Mouse (Mus musculus) MEL (cell line): ENCODE results near the gene Ddx19b. TPM values are rescaled to one million over a fixed set of nuclear protein-coding genes. Genes with fewer than 3 reads are reported as not detected.

Source experiments
- polyA plus RNA-seq, 2 experiments: library from polyadenylated mRNA; stranded (reverse) in 1 of 2; unstranded in 1 of 2; fragments of >175 nt in 1 of 2; fragments of >200 nt in 1 of 2; gene quantifications; 2 replicates each; pipeline versions ENCODE4 v1.2.1 to v1.2.4; 2012; ENCODE audit warnings: low replicate concordance in 2 of 2, low read depth in 1 of 2; ENCODE audit not compliant: insufficient read length in 2 of 2, insufficient read depth in 1 of 2, missing spikeins in 1 of 2
- total RNA-seq: library from RNA; depleted of rRNA; stranded (reverse); fragments of 300-350 nt; gene quantifications from 2 replicates; pipeline ENCODE4 v1.2.3, GENCODE M21; 2012; rRNA removed

Gene Ddx19b
- total and polyA plus RNA-seq, 3 experiments: 18.1 to 112 (median 18.6) TPM

Other genes starting within 250 kb of the Ddx19b start
- gene Il34, start 225.8 kb downstream of the Ddx19b start, total RNA-seq: 0.12 and 0.26 TPM in 2 replicates
- under 1 TPM in 1 of 2 experiments, not detected in 1; 0.18 TPM for gene Il34, start 225.8 kb downstream of the Ddx19b start, polyA plus RNA-seq
- gene Cog4, start 185.2 kb downstream of the Ddx19b start, total RNA-seq: 31.7 and 32.1 TPM in 2 replicates
- gene Cog4, start 185.2 kb downstream of the Ddx19b start, polyA plus RNA-seq: 10 to 100 TPM in 1 of 2 experiments, not detected in 1; 35.3 TPM
- gene Sf3b3, start 185.0 kb downstream of the Ddx19b start, total RNA-seq: 150 and 170 TPM in 2 replicates
- 100 to 1,000 TPM; 167 to 224 TPM for gene Sf3b3, start 185.0 kb downstream of the Ddx19b start, polyA plus RNA-seq
- 8.3 and 9.1 TPM in 2 replicates for gene Fuk, start 129.3 kb downstream of the Ddx19b start, total RNA-seq
- gene Fuk, start 129.3 kb downstream of the Ddx19b start, polyA plus RNA-seq: 10 to 100 TPM in 1 of 2 experiments, not detected in 1; 10.6 TPM
- 4.0 and 5.2 TPM in 2 replicates for gene St3gal2, start 111.8 kb downstream of the Ddx19b start, total RNA-seq
- gene St3gal2, start 111.8 kb downstream of the Ddx19b start, polyA plus RNA-seq: 10 to 100 TPM in 1 of 2 experiments, not detected in 1; 18.0 TPM
- 17.0 and 17.3 TPM in 2 replicates for gene Ddx19a, start 34.0 kb downstream of the Ddx19b start, total RNA-seq
- 100 to 1,000 TPM in 1 of 2 experiments, 10 to 100 TPM in 1; 59.0 to 168 TPM for gene Ddx19a, start 34.0 kb downstream of the Ddx19b start, polyA plus RNA-seq
- 106 and 132 TPM in 2 replicates for gene Aars, start 1.4 kb upstream of the Ddx19b start, total RNA-seq
- gene Aars, start 1.4 kb upstream of the Ddx19b start, polyA plus RNA-seq: 100 to 1,000 TPM in 1 of 2 experiments, 10 to 100 TPM in 1; 25.1 to 162 TPM
- 19.2 and 26.4 TPM in 2 replicates for gene Exosc6, start 24.6 kb upstream of the Ddx19b start, total RNA-seq
- gene Exosc6, start 24.6 kb upstream of the Ddx19b start, polyA plus RNA-seq: 1 to 10 TPM in 1 of 2 experiments, not detected in 1; 8.0 TPM
- not detected in 2 replicates for gene Clec18a, start 60.7 kb upstream of the Ddx19b start, total RNA-seq
- not detected for gene Clec18a, start 60.7 kb upstream of the Ddx19b start, polyA plus RNA-seq
- gene Pdpr, start 62.9 kb upstream of the Ddx19b start, total RNA-seq: 13.0 and 13.5 TPM in 2 replicates
- gene Pdpr, start 62.9 kb upstream of the Ddx19b start, polyA plus RNA-seq: 10 to 100 TPM in 1 of 2 experiments, not detected in 1; 13.4 TPM
- gene Glg1, start 227.5 kb upstream of the Ddx19b start, total RNA-seq: 15.9 and 20.2 TPM in 2 replicates
- 10 to 100 TPM; 34.3 to 37.2 TPM for gene Glg1, start 227.5 kb upstream of the Ddx19b start, polyA plus RNA-seq